Mouse (Mus musculus) embryo, embryonic 11 days (tissue): ENCODE measurements at regions not wholly inside any gene's neighbourhood (a gene's known extent, or its start where the extent isn't known, plus 50 kb on each side); places are given as distances from the start of the nearest gene placed in this dataset.

ENCODE experiments used
- DNase-seq: peaks from one replicate; pipeline ENCODE4 v3.0.0-alpha.2; 2015

- no peak for DNase-seq
These were observed 688.6 kb upstream of the BB014433 start for GRCm38 (mm10) chr8:15734461-15734860.

GRCm38 (mm10) chr8:15731324-15731723 lies 685.4 kb upstream of the BB014433 start:
- no peak for DNase-seq

GRCm38 (mm10) chr8:15729075-15729474 lies 683.2 kb upstream of the BB014433 start:
- peak; percentile 66 for DNase-seq

GRCm38 (mm10) chr8:15726310-15726709 lies 680.4 kb upstream of the BB014433 start:
- DNase-seq: no peak
